Mouse (Mus musculus): ENCODE results near the gene Btbd9. TPM values are rescaled to one million over a fixed set of nuclear protein-coding genes. Genes with fewer than 3 reads are reported as not detected.

Gene Btbd9
- polyA plus RNA-seq, 1 experiment = 21.7 TPM

DNA sequence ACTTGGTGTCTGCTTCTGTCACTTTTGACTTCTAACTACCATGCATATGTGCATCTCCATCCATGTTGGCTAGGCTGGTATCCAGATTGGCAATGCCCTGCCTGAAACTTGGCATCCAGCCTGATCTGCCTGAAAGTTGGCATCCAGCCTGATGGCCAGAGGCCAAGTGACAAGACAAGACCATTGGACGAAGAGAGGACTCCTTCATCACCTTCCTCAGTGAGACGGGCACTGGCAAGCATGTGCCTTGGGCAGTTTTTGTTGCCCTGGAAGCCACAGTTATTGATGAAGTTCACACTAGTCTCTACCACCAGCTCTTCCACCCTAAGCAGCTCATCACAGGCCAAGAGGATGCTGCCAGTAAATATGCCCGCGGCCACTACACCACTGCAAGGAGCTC lies 398.9 kb downstream of the Btbd9 start:
- no peaks in the 10 kb centered on the region for H3K27me3 ChIP-seq (ENCODE audit: control insufficient read depth, insufficient read depth, low read length)
- no peak for DNase-seq (ENCODE audit: low read depth in 1 of 2, low spot score in 2 of 2)
- no peak overlapping the region for H3K27ac ChIP-seq (ENCODE audit: insufficient read depth, low read length)
- H3K4me3 ChIP-seq (ENCODE audit: extremely low read depth, insufficient read depth, insufficient read length) = no peak overlapping the region
- TF ChIP-seq CTCF (IDR thresholded peaks at IDR 0.05; ENCODE audit: extremely low read depth, insufficient read depth, insufficient read length, insufficient replicate concordance) = no peak
- TF ChIP-seq POLR2A (IDR thresholded peaks at IDR 0.05; ENCODE audit: low read depth, low read length) = no peak
- 81% methylated on average over 4 of the region's 4 CpGs for WGBS
- peaks cover 1% of the 10 kb centered on the region; the same call in 1 of the 2 replicates for H3K36me3 ChIP-seq (ENCODE audit: control insufficient read depth, insufficient read depth, low read length)
- no peaks in the 10 kb centered on the region; the same call in 1 of the 2 replicates for H3K4me1 ChIP-seq (ENCODE audit: control insufficient read depth, insufficient read depth, insufficient read length)

Other genes with a start within 250 kb of the Btbd9 start
- 10.2 and 10.3 TPM in 2 replicates for gene Dnah8, start 47.9 kb upstream of the Btbd9 start, polyA plus RNA-seq (2012; rRNA removed)
- 13.5 and 16.2 TPM in 2 replicates for gene Glo1, start 50.4 kb upstream of the Btbd9 start, polyA plus RNA-seq (2012; rRNA removed)